Mouse (Mus musculus): ENCODE results near the gene Eif2b1. TPM values are rescaled to one million over a fixed set of nuclear protein-coding genes. Genes with fewer than 3 reads are reported as not detected.
"Not testable (repeated sequence)": the region's sequence is repeated elsewhere in the genome, so short reads cannot be mapped to it uniquely, and the experiment has no call there.

Gene Eif2b1
- polyA plus RNA-seq, 1 experiment from 2014 or later: 61.7 TPM

- peaks cover 5% of the 10 kb centered on the region for H3K4me1 ChIP-seq (replicated peaks)
- peak; percentile 99 for ATAC-seq (ENCODE audit: insufficient number of reproducible peaks, low FRiP score)
- 6% methylated on average over 30 of the region's 30 CpGs for WGBS
- H3K4me3 ChIP-seq: peak overlapping the region; percentile 86
- H3K4me2 ChIP-seq: peak overlapping the region; percentile 87
- H3K27me3 ChIP-seq (replicated peaks): no peaks in the 10 kb centered on the region
- no peak overlapping the region for H3K27ac ChIP-seq (ENCODE audit: poor library complexity, severe bottlenecking)
- H3K9me3 ChIP-seq (replicated peaks): no peaks in the 10 kb centered on the region
- peaks cover 37% of the 10 kb centered on the region for H3K36me3 ChIP-seq
- H3K9ac ChIP-seq: peak overlapping the region; percentile 76
Measured at GRCm38 (mm10) chr5:124598224-124599174, 19.6 kb upstream of the Eif2b1 start.

GRCm38 (mm10) chr5:124592768-124593167, 13.8 kb upstream of the Eif2b1 start:
- no peaks in the 10 kb centered on the region for H3K9me3 ChIP-seq (replicated peaks)
- no peak for ATAC-seq (ENCODE audit: insufficient number of reproducible peaks, low FRiP score)

GRCm38 (mm10) chr5:124582515-124582914, 3.6 kb upstream of the Eif2b1 start:
- Histone ChIP-seq H3K9me3 (replicated peaks) (no peaks in the 10 kb centered on the region), H3K4me1 (replicated peaks) (peaks cover 22% of the 10 kb centered on the region), H3K9ac (no peak overlapping the region), H3K4me3 (no peak overlapping the region), H3K27ac (ENCODE audit: poor library complexity, severe bottlenecking) (no peak overlapping the region), H3K4me2 (no peak overlapping the region), H3K27me3 (replicated peaks) (no peaks in the 10 kb centered on the region), H3K36me3 (peaks cover 50% of the 10 kb centered on the region)
- no peak for ATAC-seq (ENCODE audit: insufficient number of reproducible peaks, low FRiP score)
- 92% methylated on average over 5 of the region's 5 CpGs for WGBS

More at GRCm38 (mm10) chr5:124592768-124593167, 13.8 kb upstream of the Eif2b1 start:
- no peaks in the 10 kb centered on the region for H3K4me1 ChIP-seq (replicated peaks)
- no peak overlapping the region for H3K4me3 ChIP-seq
- H3K9ac ChIP-seq: no peak overlapping the region
- no peak overlapping the region for H3K27ac ChIP-seq (ENCODE audit: poor library complexity, severe bottlenecking)
- no peak overlapping the region for H3K4me2 ChIP-seq
- peaks cover 84% of the 10 kb centered on the region for H3K36me3 ChIP-seq
- no peaks in the 10 kb centered on the region for H3K27me3 ChIP-seq (replicated peaks)
- WGBS: 90% methylated on average over 3 of the region's 3 CpGs

- Histone ChIP-seq H3K4me2 (no peak overlapping the region), H3K27me3 (replicated peaks) (no peaks in the 10 kb centered on the region), H3K4me1 (replicated peaks) (peaks cover 19% of the 10 kb centered on the region), H3K4me3 (no peak overlapping the region), H3K27ac (ENCODE audit: poor library complexity, severe bottlenecking) (no peak overlapping the region), H3K36me3 (peaks cover 71% of the 10 kb centered on the region), H3K9ac (no peak overlapping the region), H3K9me3 (replicated peaks) (no peaks in the 10 kb centered on the region)
- ATAC-seq (ENCODE audit: insufficient number of reproducible peaks, low FRiP score): no peak
- WGBS: 87% methylated on average over 7 of the region's 7 CpGs
Measured at GRCm38 (mm10) chr5:124575467-124575866, 3.5 kb downstream of the Eif2b1 start.

- Histone ChIP-seq H3K4me3 (no peak overlapping the region), H3K9me3 (replicated peaks) (no peaks in the 10 kb centered on the region), H3K4me2 (no peak overlapping the region), H3K36me3 (peaks cover 98% of the 10 kb centered on the region), H3K4me1 (replicated peaks) (0 out of 2 replicates have a peak, but pooled peaks cover 3% of the 10 kb centered on the region), H3K27ac (ENCODE audit: poor library complexity, severe bottlenecking) (no peak overlapping the region), H3K27me3 (replicated peaks) (no peaks in the 10 kb centered on the region), H3K9ac (no peak overlapping the region)
- WGBS: 79% methylated on average over 12 of the region's 12 CpGs
- no peak for ATAC-seq (ENCODE audit: insufficient number of reproducible peaks, low FRiP score)
Measured at GRCm38 (mm10) chr5:124571068-124571467, 7.9 kb downstream of the Eif2b1 start.

GRCm38 (mm10) chr5:124555145-124555544, 23.8 kb downstream of the Eif2b1 start:
- ATAC-seq (ENCODE audit: insufficient number of reproducible peaks, low FRiP score): no peak
- peaks cover 11% of the 10 kb centered on the region for H3K4me1 ChIP-seq (replicated peaks)
- no peak overlapping the region for H3K4me3 ChIP-seq
- 73% methylated on average over 1 of the region's 1 CpGs for WGBS
- no peak overlapping the region for H3K27ac ChIP-seq (ENCODE audit: poor library complexity, severe bottlenecking)
- no peak overlapping the region for H3K9ac ChIP-seq
- peaks cover 55% of the 10 kb centered on the region for H3K36me3 ChIP-seq
- no peaks in the 10 kb centered on the region for H3K9me3 ChIP-seq (replicated peaks)
- H3K27me3 ChIP-seq (replicated peaks): no peaks in the 10 kb centered on the region
- no peak overlapping the region for H3K4me2 ChIP-seq

GRCm38 (mm10) chr5:124553607-124554006, 25.3 kb downstream of the Eif2b1 start:
- no peak for ATAC-seq (ENCODE audit: insufficient number of reproducible peaks, low FRiP score)
- 0 out of 2 replicates have a peak overlapping the region, but pooled peaks have one; percentile 6 for H3K4me3 ChIP-seq
- WGBS: 74% methylated on average over 6 of the region's 6 CpGs

GRCm38 (mm10) chr5:124552558-124553307, 26.2 kb downstream of the Eif2b1 start, which contains the start of gene Ddx55:
Gene Ddx55, plus strand, starts transcription at chr5:124552864.
- H3K27me3 ChIP-seq (replicated peaks): no peaks in the 10 kb centered on the region
- peak within 1 kb of the TSS; percentile 70 for H3K27ac ChIP-seq (ENCODE audit: poor library complexity, severe bottlenecking)
- peak within 1 kb of the TSS; percentile 86 for H3K4me2 ChIP-seq
- H3K9me3 ChIP-seq (replicated peaks): no peaks in the 10 kb centered on the region
- H3K4me3 ChIP-seq: peak within 1 kb of the TSS; percentile 73
- ATAC-seq (ENCODE audit: insufficient number of reproducible peaks, low FRiP score): peak; percentile 87
- WGBS: under 1% methylated on average over 66 of the region's 66 CpGs
- H3K36me3 ChIP-seq: peaks cover 42% of the 10 kb centered on the region
- H3K4me1 ChIP-seq (replicated peaks): peaks cover 11% of the 10 kb centered on the region
- H3K9ac ChIP-seq: peak within 1 kb of the TSS; percentile 73

More at GRCm38 (mm10) chr5:124553607-124554006, 25.3 kb downstream of the Eif2b1 start:
- Histone ChIP-seq H3K4me1 (replicated peaks) (peaks cover 11% of the 10 kb centered on the region), H3K27ac (ENCODE audit: poor library complexity, severe bottlenecking) (no peak overlapping the region), H3K9me3 (replicated peaks) (no peaks in the 10 kb centered on the region), H3K4me2 (peak overlapping the region; percentile 86), H3K9ac (peak overlapping the region; percentile 9; the same call in 1 of the 2 replicates), H3K27me3 (replicated peaks) (no peaks in the 10 kb centered on the region), H3K36me3 (peaks cover 43% of the 10 kb centered on the region)

GRCm38 (mm10) chr5:124552094-124552472, 26.8 kb downstream of the Eif2b1 start:
- ATAC-seq (ENCODE audit: insufficient number of reproducible peaks, low FRiP score): no peak
- WGBS: 10% methylated on average over 9 of the region's 9 CpGs
- H3K9me3 ChIP-seq (replicated peaks): no peaks in the 10 kb centered on the region
- peak overlapping the region; percentile 86 for H3K4me2 ChIP-seq
- peaks cover 11% of the 10 kb centered on the region for H3K4me1 ChIP-seq (replicated peaks)
- peak overlapping the region; percentile 73 for H3K4me3 ChIP-seq
- H3K36me3 ChIP-seq: peaks cover 42% of the 10 kb centered on the region
- H3K27ac ChIP-seq (ENCODE audit: poor library complexity, severe bottlenecking): peak overlapping the region; percentile 70
- H3K27me3 ChIP-seq (replicated peaks): no peaks in the 10 kb centered on the region
- peak overlapping the region; percentile 73 for H3K9ac ChIP-seq

GRCm38 (mm10) chr5:124551349-124552093, 27.4 kb downstream of the Eif2b1 start:
- H3K4me1 ChIP-seq (replicated peaks): peaks cover 11% of the 10 kb centered on the region
- not testable (repeated sequence) for ATAC-seq (ENCODE audit: insufficient number of reproducible peaks, low FRiP score); H3K27me3 ChIP-seq (replicated peaks); H3K27ac ChIP-seq (ENCODE audit: poor library complexity, severe bottlenecking); H3K9me3 ChIP-seq (replicated peaks)
- H3K4me3 ChIP-seq: peak overlapping the region; percentile 73
- peak overlapping the region; percentile 86 for H3K4me2 ChIP-seq
- H3K9ac ChIP-seq: peak overlapping the region; percentile 73
- H3K36me3 ChIP-seq: peaks cover 42% of the 10 kb centered on the region
- 29% methylated on average over 5 of the region's 5 CpGs for WGBS
